Mouse (Mus musculus) spleen, adult 2 months (tissue): ENCODE measurements at regions not wholly inside any gene's neighbourhood (a gene's known extent, or its start where the extent isn't known, plus 50 kb on each side); places are given as distances from the start of the nearest gene placed in this dataset.

Experiments
- CTCF ChIP-seq: fragments of 200-500 bp; IDR thresholded peaks from 2 replicates; pipeline ENCODE4 v1.5.1; 2011; ENCODE audit warnings: mild to moderate bottlenecking, inconsistent platforms; ENCODE audit not compliant: insufficient read depth, insufficient read length, insufficient replicate concordance; ENCODE audit errors: extremely low read depth
- POLR2A ChIP-seq: fragments of 200-500 bp; IDR thresholded peaks from 2 replicates; pipeline ENCODE4 v1.6.1; 2011; ENCODE audit warnings: low read depth, low read length, inconsistent platforms

DNA sequence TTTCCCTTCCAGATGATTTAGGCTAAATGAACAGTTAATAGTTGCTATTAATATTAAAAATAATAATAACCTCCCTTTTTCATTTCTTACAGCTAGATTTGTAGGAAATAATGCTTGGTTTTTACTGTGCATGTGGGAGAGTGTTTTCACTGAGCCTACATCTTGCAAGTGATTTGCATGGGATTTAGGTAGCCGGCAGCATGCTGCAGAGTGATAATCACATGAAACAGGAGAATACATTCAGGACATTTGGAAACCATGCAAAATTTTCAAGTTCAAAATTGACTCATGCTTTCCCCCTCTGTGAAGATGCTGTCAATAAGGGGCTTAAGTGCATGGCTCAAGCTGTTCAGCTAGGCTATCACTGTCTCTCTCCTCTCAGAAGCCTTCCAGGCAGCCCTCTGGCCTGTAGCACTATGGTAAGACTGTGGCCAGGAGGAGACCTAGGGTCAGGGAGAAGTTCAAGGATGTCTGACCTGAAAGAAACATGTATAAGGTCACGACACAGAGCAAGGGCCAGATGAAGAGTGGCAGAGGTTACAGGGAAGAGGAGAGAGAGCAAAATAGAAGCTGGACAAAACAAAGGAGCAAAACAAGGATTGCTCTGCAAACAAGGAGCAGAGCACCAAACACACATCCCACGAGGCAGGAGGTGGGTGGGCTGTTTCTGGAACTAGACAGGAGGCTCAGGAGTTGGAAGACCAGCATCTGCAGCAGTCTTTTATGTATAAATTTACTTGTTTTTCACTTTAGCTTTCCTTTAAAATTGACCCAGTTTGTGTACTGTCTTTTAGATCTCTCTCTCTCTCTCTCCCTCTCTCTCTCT, 177.5 kb downstream of the Tmem161b start:
- TF ChIP-seq POLR2A (no peak), CTCF (no peak)
